ENCODE assay signal across 15 mouse cellular contexts in the genomic region with DNA sequence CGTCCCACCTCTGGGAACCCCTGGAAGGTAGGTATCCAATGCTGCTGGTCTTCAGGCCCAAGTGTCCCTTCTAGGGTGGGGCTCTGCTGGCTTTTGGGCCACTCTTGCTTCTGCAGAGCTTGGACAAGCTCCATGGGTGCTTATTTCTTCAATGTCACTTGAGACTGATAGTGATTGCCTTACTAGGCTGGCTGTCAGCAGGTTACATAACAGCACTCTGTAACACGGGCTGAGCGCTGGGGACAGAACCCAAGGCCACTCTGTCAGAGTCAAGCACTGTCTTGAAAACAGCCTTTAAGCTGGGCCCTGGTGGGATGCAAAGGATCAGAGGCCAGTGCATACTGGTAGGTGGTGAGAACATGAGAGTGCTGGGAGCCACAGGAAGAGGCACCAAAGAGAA. TPM values are rescaled to one million over a fixed set of nuclear protein-coding genes. Genes with fewer than 3 reads are reported as not detected.
"Had no signal": no experiment of that assay in that cellular context is flagged by ENCODE, and none has a peak within 500 bp of the region (broad histone marks: within the 10 kb centered on the region; RNA-seq: fewer than 3 reads in every experiment).

No protein-coding gene starts in this region.

- H3K9ac ChIP-seq: liver, embryonic 15.5 days; midbrain, embryonic 15.5 days; neural tube, embryonic 13.5 days had no signal

- H3K4me3 ChIP-seq: left cerebral cortex, adult 2 months; limb, embryonic 10.5 days; liver, embryonic 15.5 days; megakaryocyte, embryonic 14.5 days; midbrain, embryonic 15.5 days; neural tube, embryonic 13.5 days had no signal

- DNase-seq: lung, adult 2 months; lung, postnatal 10 days; retina, postnatal 1 day; right cerebral cortex, postnatal 4 days; thymus, postnatal 4 days had no signal

- H3K27ac ChIP-seq: left cerebral cortex, adult 2 months; limb, embryonic 10.5 days; liver, embryonic 15.5 days; macrophage; midbrain, embryonic 15.5 days; neural tube, embryonic 13.5 days; stomach, postnatal 0 days had no signal

- H3K4me2 ChIP-seq: liver, embryonic 11.5 days; liver, embryonic 15.5 days; midbrain, embryonic 11.5 days; midbrain, embryonic 15.5 days; neural tube, embryonic 13.5 days had no signal

- H3K27me3 ChIP-seq: liver, embryonic 15.5 days; midbrain, embryonic 15.5 days; neural tube, embryonic 13.5 days had no signal

- H3K9me3 ChIP-seq: limb, embryonic 10.5 days; liver, embryonic 15.5 days; megakaryocyte, embryonic 14.5 days; midbrain, embryonic 15.5 days; neural tube, embryonic 13.5 days had no signal

- H3K4me1 ChIP-seq: midbrain, embryonic 15.5 days; neural tube, embryonic 13.5 days had no signal

RNA-seq across cellular contexts. Expression of a gene that starts 2.4 kb away (rescaled TPM):
- polyA plus RNA-seq: macrophage had no signal

RNA-seq across cellular contexts. Expression of a gene that starts 53.0 kb away (rescaled TPM):
- polyA plus RNA-seq: liver, embryonic 11.5 days; liver, embryonic 15.5 days; macrophage had no signal

RNA-seq across cellular contexts. Expression of a gene that starts 53.4 kb away (rescaled TPM):
- polyA plus RNA-seq: liver, embryonic 15.5 days; macrophage had no signal
